Mouse (Mus musculus): ENCODE measurements around the gene Polr2j.
"Not testable (repeated sequence)": the region's sequence is repeated elsewhere in the genome, so short reads cannot be mapped to it uniquely, and the experiment has no call there.

The Polr2j gene

GRCm38 (mm10) chr5:136108486-136108885, 7.9 kb upstream of the Polr2j start:
- DNase-seq = no peak

GRCm38 (mm10) chr5:136109042-136109441, 7.4 kb upstream of the Polr2j start:
- no peak for DNase-seq

GRCm38 (mm10) chr5:136113546-136113945, 2.9 kb upstream of the Polr2j start:
- not testable (repeated sequence) for DNase-seq

GRCm38 (mm10) chr5:136116784-136117112, 317 bp downstream of the Polr2j start:
- no peak for DNase-seq

GRCm38 (mm10) chr5:136122165-136122564, 5.7 kb downstream of the Polr2j start:
- DNase-seq = no peak

GRCm38 (mm10) chr5:136135571-136136291, 19.3 kb downstream of the Polr2j start, which contains the start of the genes Lrwd1 and Alkbh4:
Gene Lrwd1 (minus strand): TSS chr5:136136074.
Gene Alkbh4 (plus strand): TSS chr5:136136146.
- peak; percentile 93 for DNase-seq

- DNase-seq = no peak
Measured at GRCm38 (mm10) chr5:136136292-136136990, 20.0 kb downstream of the Polr2j start.

- peak; percentile 44 for DNase-seq
Measured at GRCm38 (mm10) chr5:136137658-136138274, 21.3 kb downstream of the Polr2j start.

GRCm38 (mm10) chr5:136139393-136139792, 23.0 kb downstream of the Polr2j start:
- DNase-seq = no peak

- no peak for DNase-seq
Measured at GRCm38 (mm10) chr5:136140057-136140482, 23.6 kb downstream of the Polr2j start.

- no peak for DNase-seq
Measured at GRCm38 (mm10) chr5:136142746-136143145, 26.3 kb downstream of the Polr2j start.

GRCm38 (mm10) chr5:136143161-136143755, 26.8 kb downstream of the Polr2j start:
- no peak for DNase-seq

- no peak for DNase-seq
Measured at GRCm38 (mm10) chr5:136144606-136145430, 28.4 kb downstream of the Polr2j start.

GRCm38 (mm10) chr5:136146936-136147335, 30.5 kb downstream of the Polr2j start:
- no peak for DNase-seq

GRCm38 (mm10) chr5:136147704-136148103, 31.3 kb downstream of the Polr2j start:
- no peak for DNase-seq

- not testable (repeated sequence) for DNase-seq
Measured at GRCm38 (mm10) chr5:136149134-136149576, 32.7 kb downstream of the Polr2j start.

- DNase-seq = no peak
Measured at GRCm38 (mm10) chr5:136152365-136152764, 35.9 kb downstream of the Polr2j start.

- no peak for DNase-seq
Measured at GRCm38 (mm10) chr5:136155399-136155798, 39.0 kb downstream of the Polr2j start.

GRCm38 (mm10) chr5:136160084-136160483, 43.7 kb downstream of the Polr2j start:
- not testable (repeated sequence) for DNase-seq

GRCm38 (mm10) chr5:136163807-136164474, 47.5 kb downstream of the Polr2j start:
- DNase-seq = no peak

- no peak for DNase-seq
Measured at GRCm38 (mm10) chr5:136165246-136165645, 48.8 kb downstream of the Polr2j start.

GRCm38 (mm10) chr5:136167296-136167695, 50.9 kb downstream of the Polr2j start:
- no peak for DNase-seq
